Mouse (Mus musculus): Measurements from ENCODE around the gene Ptpn3.

DNA sequence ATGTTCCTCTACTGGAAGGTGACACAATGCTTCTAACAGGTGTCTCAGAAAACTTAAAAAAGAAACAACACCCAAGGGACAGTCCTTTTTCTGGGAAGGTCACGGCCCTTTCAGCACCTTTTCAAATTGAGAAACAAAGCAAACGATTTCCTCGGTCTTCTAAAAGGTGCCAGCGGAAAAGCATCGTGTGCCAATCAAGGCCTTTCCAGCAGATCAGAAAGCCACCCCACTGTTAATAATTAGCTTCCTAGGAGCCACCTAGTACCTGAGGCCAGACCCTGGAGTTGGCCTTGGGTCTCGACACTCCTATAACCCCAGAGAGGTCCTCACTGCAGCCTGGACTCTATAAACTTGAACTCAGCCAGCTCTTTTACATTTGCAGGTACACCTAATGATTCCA is 19.0 kb downstream of the Ptpn3 start:
- TF ChIP-seq CTCF (IDR thresholded peaks at IDR 0.05; ENCODE audit: extremely low read depth, insufficient read length, insufficient replicate concordance, low read depth, low read length) (no peak), POLR2A (IDR thresholded peaks at IDR 0.05; ENCODE audit: low read depth, low read length) (no peak)
